Comparison of ENCODE assay signal across 9 mouse cellular contexts in genomic region chr7:110782135-110782534, GRCm38 (mm10). TPM values are rescaled to one million over a fixed set of nuclear protein-coding genes. Genes with fewer than 3 reads are reported as not detected.
DNase-seq lines count a peak whose midpoint lies in the region; ATAC-seq and TF ChIP-seq lines count a peak whose summit lies in the region.
"Had no signal": no experiment of that assay in that cellular context is flagged by ENCODE, and none has a peak within 500 bp of the region (broad histone marks: within the 10 kb centered on the region; RNA-seq: fewer than 3 reads in every experiment).

No protein-coding gene starts in this region.

- no peak for TF ChIP-seq CTCF in olfactory bulb, adult 2 months (IDR thresholded peaks at IDR 0.05; ENCODE audit: insufficient read depth, low read depth, low read length)

- 46% methylated on average over 7 of the region's 7 CpGs for WGBS in kidney, embryonic 16.5 days
- WGBS in embryonic facial prominence, embryonic 15.5 days, result 44% methylated on average over 7 of the region's 7 CpGs
- 27% methylated on average over 7 of the region's 7 CpGs for WGBS in olfactory bulb, adult 2 months
- 52% methylated on average over 7 of the region's 7 CpGs for WGBS in intestine, embryonic 15.5 days

- no peak for ATAC-seq in kidney, embryonic 16.5 days (ENCODE audit: low FRiP score, low TSS enrichment)
- ATAC-seq in embryonic facial prominence, embryonic 15.5 days (ENCODE audit: insufficient number of reproducible peaks, low FRiP score, low TSS enrichment, low read depth), result no peak
- no peak for ATAC-seq in intestine, embryonic 15.5 days
- ATAC-seq: midbrain, embryonic 13.5 days had no signal

- H3K36me3 ChIP-seq in kidney, embryonic 16.5 days (ENCODE audit: insufficient read depth, low read length), result no peaks in the 10 kb centered on the region
- no peaks in the 10 kb centered on the region for H3K36me3 ChIP-seq in embryonic facial prominence, embryonic 15.5 days
- no peaks in the 10 kb centered on the region for H3K36me3 ChIP-seq in intestine, embryonic 15.5 days
- H3K36me3 ChIP-seq: midbrain, embryonic 13.5 days had no signal

- no peaks in the 10 kb centered on the region for H3K9me3 ChIP-seq in kidney, embryonic 16.5 days (ENCODE audit: low read length)
- H3K9me3 ChIP-seq in embryonic facial prominence, embryonic 15.5 days (replicated peaks), result no peaks in the 10 kb centered on the region
- no peaks in the 10 kb centered on the region for H3K9me3 ChIP-seq in intestine, embryonic 15.5 days
- H3K9me3 ChIP-seq: midbrain, embryonic 13.5 days had no signal

- no peak overlapping the region for H3K9ac ChIP-seq in kidney, embryonic 16.5 days (replicated peaks; ENCODE audit: low read length)
- no peak overlapping the region for H3K9ac ChIP-seq in embryonic facial prominence, embryonic 15.5 days
- no peak overlapping the region for H3K9ac ChIP-seq in intestine, embryonic 15.5 days
- H3K9ac ChIP-seq: midbrain, embryonic 13.5 days had no signal

- DNase-seq in kidney, adult 11 months, result peak; percentile 36
- DNase-seq in kidney, postnatal 36 days, result peak; percentile 58 to 64
- DNase-seq in gastrocnemius, adult 18-20 months (ENCODE audit: low spot score), result no peak
- no peak for DNase-seq in left cerebral cortex, adult 8-10 months (ENCODE audit: low spot score in 2 of 2)

- H3K4me2 ChIP-seq in kidney, embryonic 16.5 days (replicated peaks; ENCODE audit: low read depth, low read length), result no peak overlapping the region
- H3K4me2 ChIP-seq in embryonic facial prominence, embryonic 15.5 days (replicated peaks), result no peak overlapping the region
- no peak overlapping the region for H3K4me2 ChIP-seq in intestine, embryonic 15.5 days (replicated peaks)
- H3K4me2 ChIP-seq: midbrain, embryonic 13.5 days had no signal

- no peak overlapping the region for H3K27ac ChIP-seq in kidney, embryonic 16.5 days (ENCODE audit: low read length)
- H3K27ac ChIP-seq in embryonic facial prominence, embryonic 15.5 days (replicated peaks), result peak overlapping the region; percentile 79
- 0 out of 2 replicates have a peak overlapping the region, but pooled peaks have one; percentile 12 for H3K27ac ChIP-seq in olfactory bulb, adult 2 months (ENCODE audit: insufficient read depth, low read depth, low read length)
- no peak overlapping the region for H3K27ac ChIP-seq in intestine, embryonic 15.5 days
- H3K27ac ChIP-seq: midbrain, embryonic 13.5 days had no signal

- H3K4me3 ChIP-seq in kidney, embryonic 16.5 days (ENCODE audit: low read length), result no peak overlapping the region
- H3K4me3 ChIP-seq in embryonic facial prominence, embryonic 15.5 days (replicated peaks), result no peak overlapping the region
- no peak overlapping the region for H3K4me3 ChIP-seq in olfactory bulb, adult 2 months (ENCODE audit: insufficient read depth, low read depth, low read length)
- no peak overlapping the region for H3K4me3 ChIP-seq in intestine, embryonic 15.5 days (replicated peaks)
- H3K4me3 ChIP-seq: midbrain, embryonic 13.5 days had no signal

- TF ChIP-seq POLR2A in olfactory bulb, adult 2 months (IDR thresholded peaks at IDR 0.05; ENCODE audit: insufficient read depth, low read depth, low read length), result no peak

- peaks cover 59% of the 10 kb centered on the region for H3K4me1 ChIP-seq in kidney, embryonic 16.5 days (ENCODE audit: insufficient read depth, low read length)
- peaks cover 60% of the 10 kb centered on the region for H3K4me1 ChIP-seq in embryonic facial prominence, embryonic 15.5 days
- peaks cover 48% of the 10 kb centered on the region for H3K4me1 ChIP-seq in olfactory bulb, adult 2 months (ENCODE audit: control insufficient read depth, insufficient read depth, low read length)
- H3K4me1 ChIP-seq in intestine, embryonic 15.5 days (replicated peaks), result peaks cover 15% of the 10 kb centered on the region
- H3K4me1 ChIP-seq: midbrain, embryonic 13.5 days had no signal

- H3K27me3 ChIP-seq in kidney, embryonic 16.5 days (ENCODE audit: insufficient read depth, low read length), result no peaks in the 10 kb centered on the region
- H3K27me3 ChIP-seq in embryonic facial prominence, embryonic 15.5 days, result no peaks in the 10 kb centered on the region
- no peaks in the 10 kb centered on the region for H3K27me3 ChIP-seq in intestine, embryonic 15.5 days (replicated peaks)
- H3K27me3 ChIP-seq: midbrain, embryonic 13.5 days had no signal

RNA-seq across cellular contexts. Expression of gene Ampd3, which starts 14.1 kb away (rescaled TPM):
- 8.8 and 10.1 TPM in 2 replicates for polyA plus RNA-seq in kidney, embryonic 16.5 days (2015; fragmentation: Nextera tagmentation; extraction: Ambion mirVana)
- polyA plus RNA-seq in embryonic facial prominence, embryonic 15.5 days (2015; fragmentation: Nextera tagmentation; extraction: Ambion mirVana), result 10.6 and 11.1 TPM in 2 replicates
- polyA plus RNA-seq in olfactory bulb, adult 2 months (2012; ENCODE audit: insufficient read depth, insufficient read length, low replicate concordance, missing spikeins), result not detected in 2 replicates
- 10 to 100 TPM; 10.8 to 15.2 TPM for total RNA-seq in gastrocnemius, adult 18-20 months (2021)
- 4.1 and 4.8 TPM in 2 replicates for polyA plus RNA-seq in intestine, embryonic 15.5 days (2015; fragmentation: Nextera tagmentation; extraction: Ambion mirVana)
- 10 to 100 TPM; 22.9 to 33.5 (median 29.5) TPM for total RNA-seq in left cerebral cortex, adult 8-10 months (2022)

Comparison
In these comparisons a context has a peak if more than half of its experiments do, and no peak if none do; other contexts are left out.
1. DNase-seq: peak in kidney, adult 11 months (single experiment) and kidney, postnatal 36 days (2 of 2); none in gastrocnemius, adult 18-20 months (single experiment) and left cerebral cortex, adult 8-10 months (0 of 2).
2. H3K27ac ChIP-seq: peak in embryonic facial prominence, embryonic 15.5 days (single experiment) and olfactory bulb, adult 2 months (single experiment); none in kidney, embryonic 16.5 days (single experiment) and intestine, embryonic 15.5 days (single experiment).